Mouse (Mus musculus) embryonic facial prominence, embryonic 14.5 days (tissue): Measurements from ENCODE around the gene Myo6. TPM values are rescaled to one million over a fixed set of nuclear protein-coding genes. Genes with fewer than 3 reads are reported as not detected.
A peak's percentile ranks its signal among the peaks of the same experiment; 100 is the strongest.
"Not testable (repeated sequence)": the region's sequence is repeated elsewhere in the genome, so short reads cannot be mapped to it uniquely, and the experiment has no call there.

Experiments used
- ATAC-seq: fragments of 200-750 bp; cut with Nextera tagmentation; 2 replicates; pipeline ENCODE4 v1.8.0; 2017; ENCODE audit warnings: low read depth, moderate number of reproducible peaks, moderate TSS enrichment
- DNase-seq: peaks from one replicate; pipeline ENCODE4 v3.0.0-alpha.2; 2015; ENCODE audit warnings: low spot score
- H3K27ac ChIP-seq: fragments of 300-500 bp; sonication (generic); replicated peaks from 2 replicates; pipeline ENCODE4 v1.5.1; 2014; ENCODE audit warnings: low read depth, mild to moderate bottlenecking, low read length, moderate library complexity
- H3K27me3 ChIP-seq: fragments of 300-500 bp; sonication (generic); replicated peaks from 2 replicates; pipeline ENCODE4 v1.6.1; 2014; ENCODE audit warnings: low read length; ENCODE audit not compliant: control insufficient read depth, insufficient read depth
- H3K36me3 ChIP-seq: fragments of 300-500 bp; sonication (generic); 2 replicates; pipeline ENCODE4 v1.6.1; 2014; ENCODE audit warnings: low read length, mixed read lengths; ENCODE audit not compliant: control insufficient read depth, insufficient read depth
- H3K4me1 ChIP-seq: fragments of 300-500 bp; sonication (generic); 2 replicates; pipeline ENCODE4 v1.6.1; 2014; ENCODE audit warnings: antibody characterized with exemption, low read length; ENCODE audit not compliant: control insufficient read depth, insufficient read depth
- H3K4me2 ChIP-seq: fragments of 300-500 bp; sonication (generic); 2 replicates; pipeline ENCODE4 v1.6.1; 2014; ENCODE audit warnings: low read depth, mild to moderate bottlenecking, low read length, moderate library complexity, mixed read lengths
- H3K4me3 ChIP-seq: fragments of 300-500 bp; sonication (generic); 2 replicates; pipeline ENCODE4 v1.5.1; 2014; ENCODE audit warnings: low read depth, mild to moderate bottlenecking, low read length
- H3K9ac ChIP-seq: fragments of 300-500 bp; sonication (generic); 2 replicates; pipeline ENCODE4 v1.6.1; 2014; ENCODE audit warnings: low read depth, mild to moderate bottlenecking, low read length, moderate library complexity, mixed read lengths
- H3K9me3 ChIP-seq: fragments of 300-500 bp; sonication (generic); 2 replicates; pipeline ENCODE4 v1.6.1; 2016; ENCODE audit warnings: low read length; ENCODE audit not compliant: control insufficient read depth
- WGBS: fragments of 180-500 bp; shearing (Covaris S2); extraction: QIAGEN DNeasy Blood & Tissue Kit; methylation state at CpG from one replicate; pipeline ENCODE4 v1.1.7; 2014; 5-methylcytosine and 5-hydroxymethylcytosine counted together
- polyA plus RNA-seq: library from polyadenylated mRNA; unstranded; fragments of >200 nt; fragmentation: Nextera tagmentation; extraction: Ambion mirVana; gene quantifications from 2 replicates; pipeline ENCODE4 v1.2.1, GENCODE M21; 2014

Myo6 gene
- polyA plus RNA-seq, 1 experiment from 2014 or later = 20.1 TPM

DNA sequence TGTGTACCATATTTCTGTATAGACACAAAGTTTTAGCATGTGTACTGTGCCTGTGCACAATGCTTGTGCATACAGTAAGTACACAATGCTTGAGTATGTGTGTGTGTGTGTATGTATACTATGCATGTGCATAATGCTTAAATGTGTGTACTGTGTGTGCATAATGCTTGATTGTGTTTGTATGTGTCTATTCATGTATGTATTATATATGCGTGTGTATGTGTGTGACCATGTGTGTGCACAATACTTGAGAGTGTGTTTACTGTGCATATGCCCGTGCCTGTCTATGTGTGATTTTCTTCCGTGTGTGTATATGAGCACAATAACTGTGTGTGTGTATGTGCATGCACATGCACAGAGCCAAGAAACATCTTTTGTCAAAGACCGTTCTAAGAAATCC is 141.6 kb downstream of the Myo6 start:
- no peak overlapping the region for H3K9ac ChIP-seq
- 86% methylated on average over 4 of the region's 4 CpGs for WGBS
- no peaks in the 10 kb centered on the region for H3K4me1 ChIP-seq
- DNase-seq (no peak), ATAC-seq (no peak)
- no peak overlapping the region for H3K27ac ChIP-seq
- no peak overlapping the region for H3K4me2 ChIP-seq
- H3K9me3 ChIP-seq = no peaks in the 10 kb centered on the region
- H3K4me3 ChIP-seq = no peak overlapping the region
- H3K36me3 ChIP-seq = no peaks in the 10 kb centered on the region
- no peaks in the 10 kb centered on the region for H3K27me3 ChIP-seq

DNA sequence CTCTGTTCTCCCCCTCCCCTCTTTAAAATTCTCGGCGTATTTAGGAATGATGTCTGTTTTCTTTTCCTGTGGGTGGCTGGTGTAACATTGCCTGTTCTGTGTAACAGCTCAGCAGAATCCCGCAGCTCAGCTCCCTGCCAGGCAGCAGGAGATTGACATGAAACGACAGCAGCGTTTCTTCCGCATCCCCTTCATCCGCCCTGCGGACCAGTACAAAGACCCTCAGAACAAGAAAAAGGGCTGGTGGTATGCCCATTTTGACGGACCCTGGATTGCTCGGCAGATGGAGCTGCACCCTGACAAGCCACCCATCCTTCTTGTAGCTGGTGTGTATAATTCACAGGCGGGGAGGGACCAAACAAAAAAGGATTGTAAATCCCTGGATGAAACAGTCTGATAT is 142.0 kb downstream of the Myo6 start:
- Histone ChIP-seq H3K4me2 (no peak overlapping the region; the same call in 1 of the 2 replicates), H3K27me3 (no peaks in the 10 kb centered on the region), H3K4me3 (no peak overlapping the region), H3K27ac (no peak overlapping the region), H3K4me1 (no peaks in the 10 kb centered on the region), H3K9me3 (no peaks in the 10 kb centered on the region), H3K36me3 (no peaks in the 10 kb centered on the region), H3K9ac (no peak overlapping the region)
- ATAC-seq (no peak), DNase-seq (no peak)
- 39% methylated on average over 11 of the region's 11 CpGs for WGBS

DNA sequence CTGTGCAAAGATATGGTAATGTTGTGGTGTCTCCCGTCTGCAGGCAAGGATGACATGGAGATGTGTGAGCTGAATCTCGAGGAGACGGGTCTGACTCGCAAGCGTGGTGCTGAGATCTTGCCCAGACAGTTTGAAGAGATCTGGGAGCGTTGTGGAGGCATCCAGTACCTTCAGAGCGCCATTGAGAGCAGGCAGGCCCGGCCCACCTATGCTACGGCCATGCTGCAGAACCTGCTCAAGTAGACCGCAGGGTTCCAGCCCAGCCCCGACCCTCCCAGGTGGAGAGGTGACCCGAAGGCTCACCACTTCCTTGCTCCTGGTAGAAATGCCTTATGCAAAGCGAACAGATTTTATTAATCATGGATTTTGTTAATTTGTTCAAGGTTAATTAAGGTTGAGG is 142.8 kb downstream of the Myo6 start:
- H3K9ac ChIP-seq = no peak overlapping the region
- DNase-seq = no peak
- H3K4me1 ChIP-seq = no peaks in the 10 kb centered on the region
- no peak overlapping the region for H3K4me3 ChIP-seq
- H3K4me2 ChIP-seq = no peak overlapping the region
- H3K36me3 ChIP-seq = no peaks in the 10 kb centered on the region
- WGBS = 84% methylated on average over 13 of the region's 13 CpGs
- H3K27ac ChIP-seq = no peak overlapping the region
- no peaks in the 10 kb centered on the region for H3K9me3 ChIP-seq
- ATAC-seq = no peak
- H3K27me3 ChIP-seq = no peaks in the 10 kb centered on the region

DNA sequence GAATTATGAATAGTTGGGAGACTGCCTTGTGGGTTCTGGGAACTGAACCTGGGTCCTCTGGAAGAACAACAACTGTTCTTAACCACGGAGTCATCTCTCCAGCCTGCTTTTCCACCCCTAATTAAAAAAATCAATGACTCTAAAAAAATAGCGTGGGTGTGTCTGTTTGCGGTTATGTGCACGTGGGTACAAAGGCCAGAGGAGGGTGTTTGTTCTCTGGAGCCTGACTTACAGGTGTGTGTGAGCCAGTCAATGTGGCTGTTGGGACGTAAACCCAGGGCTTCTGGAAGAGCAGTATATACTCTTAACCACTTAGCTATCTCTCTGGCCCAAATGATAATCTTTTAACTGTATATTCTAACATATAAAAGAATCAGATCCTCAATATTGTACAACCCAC is 148.8 kb downstream of the Myo6 start:
- DNase-seq (no peak), ATAC-seq (no peak)
- no peaks in the 10 kb centered on the region for H3K27me3 ChIP-seq
- no peak overlapping the region for H3K4me3 ChIP-seq
- H3K9ac ChIP-seq = no peak overlapping the region
- no peaks in the 10 kb centered on the region for H3K36me3 ChIP-seq
- H3K4me2 ChIP-seq = no peak overlapping the region
- no peak overlapping the region for H3K27ac ChIP-seq
- 77% methylated on average over 5 of the region's 5 CpGs for WGBS
- no peaks in the 10 kb centered on the region for H3K4me1 ChIP-seq
- H3K9me3 ChIP-seq = 0 out of 2 replicates have a peak, but pooled peaks cover 4% of the 10 kb centered on the region

DNA sequence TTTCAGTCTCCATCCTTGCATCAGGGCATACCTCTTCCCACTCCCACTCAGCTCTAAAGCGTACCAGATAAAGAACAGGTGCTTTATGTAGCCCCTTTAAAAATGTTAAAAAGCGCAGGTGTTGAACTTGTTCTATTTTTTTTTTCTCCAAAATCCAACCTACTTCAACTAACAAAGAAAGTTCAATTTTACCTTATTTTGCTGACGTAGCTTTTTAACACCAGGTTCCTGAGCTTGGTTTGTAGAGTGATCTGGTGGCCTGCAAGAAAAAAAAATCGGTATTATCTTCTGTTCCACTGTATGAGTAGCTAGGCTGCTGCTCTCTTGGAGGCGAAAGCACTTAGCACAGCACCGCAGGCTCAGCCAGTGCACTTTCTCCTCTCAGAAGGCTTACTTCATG is 151.1 kb downstream of the Myo6 start:
- 87% methylated on average over 6 of the region's 6 CpGs for WGBS
- no peak for DNase-seq
- H3K4me3 ChIP-seq = no peak overlapping the region

DNA sequence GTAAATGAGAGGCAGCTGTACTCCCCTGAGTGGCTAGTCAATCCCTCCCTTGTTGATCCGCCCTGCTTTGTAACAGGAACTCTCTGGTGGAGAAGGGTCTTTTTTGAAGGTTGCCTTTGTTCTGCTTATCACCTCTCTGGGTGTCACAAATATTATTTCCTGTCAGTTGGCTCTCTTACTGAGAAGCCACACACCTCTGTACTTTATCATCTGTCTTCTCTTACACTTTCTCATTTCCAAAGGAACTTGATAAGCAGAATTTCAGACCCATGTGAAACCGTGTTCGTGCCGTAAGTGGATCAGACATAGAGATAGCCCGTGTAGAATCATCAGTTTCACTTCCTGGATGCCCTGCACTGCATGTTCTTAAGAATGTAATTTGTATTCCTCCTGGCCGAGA is 153.2 kb downstream of the Myo6 start:
- no peak overlapping the region for H3K4me3 ChIP-seq
- H3K9ac ChIP-seq = no peak overlapping the region
- ATAC-seq (no peak), DNase-seq (no peak)
- no peaks in the 10 kb centered on the region for H3K27me3 ChIP-seq
- no peaks in the 10 kb centered on the region for H3K36me3 ChIP-seq
- no peak overlapping the region for H3K4me2 ChIP-seq
- 0 out of 2 replicates have a peak, but pooled peaks cover 4% of the 10 kb centered on the region for H3K9me3 ChIP-seq
- 85% methylated on average over 6 of the region's 6 CpGs for WGBS
- no peak overlapping the region for H3K27ac ChIP-seq
- no peaks in the 10 kb centered on the region for H3K4me1 ChIP-seq

More for the DNA sequence above, 151.1 kb downstream of the Myo6 start:
- H3K4me1 ChIP-seq = no peaks in the 10 kb centered on the region
- H3K36me3 ChIP-seq = no peaks in the 10 kb centered on the region
- no peaks in the 10 kb centered on the region for H3K27me3 ChIP-seq
- no peak overlapping the region for H3K27ac ChIP-seq
- H3K9me3 ChIP-seq = 0 out of 2 replicates have a peak, but pooled peaks cover 4% of the 10 kb centered on the region
- H3K4me2 ChIP-seq = no peak overlapping the region
- no peak for ATAC-seq
- H3K9ac ChIP-seq = no peak overlapping the region

DNA sequence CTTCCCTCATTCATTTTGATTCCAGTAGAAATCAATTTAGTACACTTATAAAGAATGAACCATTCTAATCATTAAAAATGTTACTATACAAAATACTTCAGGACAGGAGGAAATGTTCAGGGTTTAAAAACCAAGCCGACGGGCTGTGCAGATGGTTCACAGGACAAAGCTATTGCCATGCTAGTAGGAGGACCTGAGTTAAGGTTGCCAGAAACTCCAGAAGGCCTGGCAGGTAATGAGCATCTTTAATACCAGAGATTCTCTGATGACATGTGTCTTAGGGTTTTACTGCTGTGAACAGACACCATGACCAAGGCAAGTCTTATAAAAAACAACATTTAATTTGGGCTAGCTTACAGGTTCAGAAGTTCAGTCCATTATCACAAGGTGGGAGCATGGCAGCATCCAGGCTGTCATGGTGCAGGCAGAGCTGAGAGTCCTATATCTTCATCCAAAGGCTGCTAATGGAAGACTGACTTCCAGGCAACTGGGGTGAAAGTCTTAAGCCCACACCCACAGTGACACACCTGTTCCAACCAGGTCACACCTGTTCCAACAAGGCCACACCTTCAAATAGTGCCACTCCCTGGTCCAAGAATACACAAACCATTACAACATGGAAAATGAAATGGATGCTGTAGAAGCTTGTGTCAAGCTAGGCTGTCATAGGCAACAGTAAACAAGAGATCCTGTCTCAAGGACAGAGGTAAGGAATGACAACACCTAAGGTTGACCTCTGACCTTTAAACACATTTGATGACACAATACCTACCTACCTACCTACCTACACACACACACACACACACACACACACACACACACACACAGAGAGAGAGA is 156.4 kb downstream of the Myo6 start:
- WGBS = 92% methylated on average over 2 of the region's 2 CpGs
- not testable (repeated sequence) for H3K4me3 ChIP-seq, H3K27me3 ChIP-seq, H3K27ac ChIP-seq, H3K36me3 ChIP-seq, H3K9ac ChIP-seq, H3K4me2 ChIP-seq, DNase-seq, ATAC-seq, H3K4me1 ChIP-seq, H3K9me3 ChIP-seq

DNA sequence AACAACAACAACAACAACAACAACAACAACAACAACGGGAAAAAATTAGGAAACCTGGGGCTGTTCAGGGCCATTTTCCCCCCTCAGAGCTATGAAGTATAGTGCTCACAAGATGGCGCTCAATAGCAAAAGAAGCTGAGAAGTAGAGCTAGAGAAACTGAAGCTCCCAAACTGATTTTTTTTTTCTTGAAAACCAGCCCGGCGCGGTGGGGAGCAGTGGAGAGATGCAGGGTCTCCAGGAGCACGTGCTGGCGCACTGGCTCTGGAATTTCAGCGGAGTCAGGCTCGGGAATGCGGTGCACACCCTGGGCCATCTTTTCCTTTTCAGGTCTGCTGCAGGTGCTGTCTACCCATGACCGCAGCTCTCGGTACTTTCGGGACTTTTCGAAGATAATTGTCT is 167.3 kb downstream of the Myo6 start:
- no peaks in the 10 kb centered on the region for H3K27me3 ChIP-seq
- ATAC-seq (peak; percentile 69), DNase-seq (peak; percentile 91)
- H3K27ac ChIP-seq = no peak overlapping the region
- H3K4me1 ChIP-seq = no peaks in the 10 kb centered on the region; the same call in 1 of the 2 replicates
- peak overlapping the region; percentile 34 for H3K4me3 ChIP-seq
- no peaks in the 10 kb centered on the region for H3K36me3 ChIP-seq
- WGBS = 17% methylated on average over 14 of the region's 14 CpGs
- peak overlapping the region; percentile 61 for H3K4me2 ChIP-seq
- no peaks in the 10 kb centered on the region for H3K9me3 ChIP-seq
- no peak overlapping the region for H3K9ac ChIP-seq

DNA sequence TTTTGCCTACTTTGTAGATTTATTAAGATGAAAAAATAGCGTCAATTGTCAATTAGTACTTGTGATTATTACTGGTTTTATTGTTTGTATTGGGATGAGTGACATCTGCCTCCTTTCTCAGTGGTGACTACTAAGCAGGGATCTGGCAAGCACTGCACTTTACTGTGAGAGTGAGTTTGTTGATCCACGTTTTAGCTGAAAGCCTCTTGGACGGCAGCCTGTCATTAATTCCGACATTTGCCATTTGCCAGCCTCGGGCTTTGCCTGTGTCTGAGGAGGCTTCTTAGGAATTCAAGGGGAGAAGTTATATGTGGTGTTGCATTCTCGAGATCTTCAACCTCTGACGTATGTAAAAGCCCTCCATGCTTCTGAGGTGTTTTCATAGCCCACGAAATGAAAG is 168.6 kb downstream of the Myo6 start:
- 32% methylated on average over 8 of the region's 8 CpGs for WGBS
- Histone ChIP-seq H3K36me3 (no peaks in the 10 kb centered on the region), H3K9ac (no peak overlapping the region), H3K4me2 (peak overlapping the region; percentile 34), H3K9me3 (no peaks in the 10 kb centered on the region), H3K27ac (no peak overlapping the region), H3K4me3 (0 out of 2 replicates have a peak overlapping the region, but pooled peaks have one; percentile 5), H3K27me3 (no peaks in the 10 kb centered on the region), H3K4me1 (no peaks in the 10 kb centered on the region; the same call in 1 of the 2 replicates)
- DNase-seq (peak; percentile 14), ATAC-seq (no peak)
